Mouse (Mus musculus) adrenal gland, postnatal 0 days (tissue): Measurements from ENCODE around the gene Tmem237. TPM values are rescaled to one million over a fixed set of nuclear protein-coding genes. Genes with fewer than 3 reads are reported as not detected.

ENCODE experiments used
- polyA plus RNA-seq: library from polyadenylated mRNA; unstranded; fragments of >200 nt; fragmentation: Nextera tagmentation; extraction: Ambion mirVana; gene quantifications from 2 replicates; pipeline ENCODE4 v1.2.1, GENCODE M21; 2015

Gene Tmem237
- polyA plus RNA-seq, result 30.3 and 30.9 TPM in 2 replicates

DNA sequence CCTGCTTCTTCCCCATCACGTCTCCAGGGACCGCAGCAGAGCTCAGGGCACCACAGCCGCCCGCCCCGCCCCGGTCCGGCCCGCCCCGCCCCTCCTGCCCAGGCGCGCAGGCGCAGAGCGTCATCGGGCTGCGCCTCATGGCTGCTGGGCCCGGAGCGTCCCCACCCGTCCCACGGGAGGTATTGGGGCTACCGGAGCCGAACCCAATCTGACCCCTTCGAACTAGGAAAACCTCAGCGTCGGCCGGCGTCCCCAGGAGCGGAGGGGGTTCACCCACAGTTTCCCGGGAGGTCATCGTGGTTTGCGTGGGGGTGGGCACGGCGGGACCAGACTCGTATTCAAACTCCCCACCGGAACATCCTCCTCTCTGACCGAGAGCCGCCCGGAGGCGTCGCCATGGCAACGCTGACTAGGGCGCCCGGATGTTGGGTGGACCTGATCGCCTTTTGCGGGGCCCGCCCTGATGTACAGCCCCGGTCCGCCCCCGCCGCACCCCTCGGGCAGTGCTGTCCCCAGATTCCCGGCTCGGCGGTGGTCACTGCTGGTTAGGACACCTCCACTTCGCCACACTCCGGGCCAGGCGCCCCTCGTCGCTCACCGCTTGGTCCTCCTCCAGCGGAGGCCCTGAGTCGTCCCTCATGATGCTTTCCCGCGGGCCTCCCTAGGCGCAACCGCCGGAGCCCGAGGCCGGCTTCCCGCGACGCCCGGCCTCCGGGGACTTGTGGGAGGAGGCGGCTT is at the start of gene Tmem237:
Gene Tmem237, minus strand, starts transcription at position 689 of the 738 bp plus-strand sequence.

DNA sequence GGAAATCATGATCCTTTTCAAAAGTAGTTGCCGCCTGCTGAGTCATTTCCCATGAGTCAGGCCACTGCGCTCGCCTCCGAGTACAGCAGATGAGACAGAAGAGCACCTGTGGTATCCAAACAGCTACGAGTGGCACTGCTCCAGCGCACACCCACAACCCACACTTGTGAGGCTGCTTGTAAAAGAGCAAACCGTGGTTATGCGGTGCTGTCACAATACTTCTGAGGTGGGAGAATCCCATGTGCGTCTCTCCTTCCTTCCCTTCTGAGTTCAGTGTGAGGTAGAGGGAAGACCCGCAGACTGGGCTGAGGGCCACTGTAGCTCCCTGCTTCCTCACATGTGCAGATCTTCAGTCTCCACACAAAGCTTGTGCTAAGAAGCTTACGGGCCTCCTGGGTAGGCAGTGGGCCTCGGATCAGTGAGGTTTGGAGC is 42.8 kb upstream of the Tmem237 start, which contains the start of gene Mpp4:
Gene Mpp4, minus strand, starts transcription at position 360 of the 432 bp plus-strand sequence.

DNA sequence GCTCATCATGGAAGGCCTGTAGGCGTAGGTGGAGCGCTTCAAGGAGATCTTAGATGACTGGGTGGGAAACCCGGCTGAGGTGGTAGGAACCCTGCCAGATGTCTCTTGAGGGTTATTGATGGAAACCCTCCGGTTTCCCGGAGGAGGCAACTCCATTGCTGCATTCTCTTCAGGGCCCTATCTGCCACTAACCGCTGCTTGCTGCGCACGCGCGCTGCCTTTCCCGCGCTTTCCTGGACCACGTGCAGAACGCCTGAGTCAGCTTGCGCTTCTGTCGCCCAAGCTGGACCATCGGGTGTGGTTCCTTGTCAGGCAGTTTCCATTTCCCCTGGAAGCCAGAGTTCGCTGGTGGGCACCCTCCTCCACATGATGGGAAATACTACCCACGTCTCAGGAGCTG is 25.5 kb downstream of the Tmem237 start, which contains the start of gene C2cd6:
Gene C2cd6, minus strand, starts transcription at position 196 of the 400 bp plus-strand sequence.

Other genes starting within 250 kb of the Tmem237 start
- 8.3 and 8.8 TPM in 2 replicates for gene Trak2, start 147.0 kb downstream of the Tmem237 start, polyA plus RNA-seq
- 19.5 and 31.1 TPM in 2 replicates for gene Stradb, start 146.9 kb downstream of the Tmem237 start, polyA plus RNA-seq
- not detected in 2 replicates for gene C2cd6, start 25.5 kb downstream of the Tmem237 start, polyA plus RNA-seq
- gene Mpp4, start 43.0 kb upstream of the Tmem237 start, polyA plus RNA-seq, result 0.30 and 0.35 TPM in 2 replicates
- 3.3 TPM in 2 replicates for gene Als2, start 116.8 kb upstream of the Tmem237 start, polyA plus RNA-seq
- 0.25 and 0.47 TPM in 2 replicates for gene Cdk15, start 136.5 kb upstream of the Tmem237 start, polyA plus RNA-seq